Mouse (Mus musculus): Measurements from ENCODE around the gene Gdpd3. TPM values are rescaled to one million over a fixed set of nuclear protein-coding genes. Genes with fewer than 3 reads are reported as not detected.
A peak's percentile ranks its signal among the peaks of the same experiment; 100 is the strongest.
"Not testable (repeated sequence)": the region's sequence is repeated elsewhere in the genome, so short reads cannot be mapped to it uniquely, and the experiment has no call there.

Gene Gdpd3
- total and polyA plus RNA-seq, 3 experiments: 1.3 to 1.6 (median 1.5) TPM

GRCm38 (mm10) chr7:126778147-126778546 is 12.0 kb downstream of the Gdpd3 start:
- DNase-seq (ENCODE audit: extremely low read depth): no peak
- Histone ChIP-seq H3K27ac (ENCODE audit: insufficient read depth, low read depth) (no peak overlapping the region), H3K4me2 (ENCODE audit: insufficient read depth, low read depth, poor library complexity, severe bottlenecking) (peak overlapping the region; percentile 62), H3K4me3 (replicated peaks in 1 of 3; ENCODE audit: low read depth in 2 of 3, low read length in 2 of 3, poor library complexity in 1 of 3) (peak overlapping the region; percentile 70 to 89 (median 77)), H3K9ac (ENCODE audit: insufficient read depth, low read depth) (peak overlapping the region; percentile 100), H3K79me2 (replicated peaks; ENCODE audit: control insufficient read depth, extremely low read depth, insufficient read depth, poor library complexity, severe bottlenecking) (peaks cover 2% of the 10 kb centered on the region; the same call in 1 of the 2 replicates), H3K27me3 (replicated peaks) (no peaks in the 10 kb centered on the region), H3K9me3 (replicated peaks; ENCODE audit: low read length) (peaks cover 5% of the 10 kb centered on the region), H3K36me3 (replicated peaks in 1 of 2; ENCODE audit: control insufficient read depth in 1 of 2, insufficient read depth in 1 of 2, low read length in 1 of 2) (peaks cover 42 to 61% of the 10 kb centered on the region in 2 experiments), H3K4me1 (ENCODE audit: control insufficient read depth in 1 of 2, insufficient read depth in 2 of 2) (peaks cover 14 to 83% of the 10 kb centered on the region in 2 experiments)
- in situ Hi-C loops (cut with MboI; ENCODE audit: low pct_ligation_motif_present, low pct_unique_long_range_greater_than_20kb, low sequenced_read_pairs): no loop called here
- TF ChIP-seq ZNF384 (IDR thresholded peaks at IDR 0.05; ENCODE audit: low read depth, low read length) (no peak), HCFC1 (IDR thresholded peaks at IDR 0.05; ENCODE audit: low read depth, low read length) (no peak), USF1 (IDR thresholded peaks at IDR 0.05; ENCODE audit: low read depth, low read length) (no peak), RAD21 (IDR thresholded peaks at IDR 0.05; ENCODE audit: low read depth, low read length) (no peak), JUN (IDR thresholded peaks at IDR 0.05; ENCODE audit: insufficient read depth, low read depth, low read length) (no peak), ELF1 (IDR thresholded peaks at IDR 0.05; ENCODE audit: low read depth, low read length) (no peak), MAFK (IDR thresholded peaks at IDR 0.05; ENCODE audit: insufficient replicate concordance, low read length) (no peak), POLR2A (IDR thresholded peaks at IDR 0.05; ENCODE audit: low read depth, low read length) (no peak), IRF4 (IDR thresholded peaks at IDR 0.05; ENCODE audit: low read depth, low read length) (no peak), TCF12 (IDR thresholded peaks at IDR 0.05; ENCODE audit: low read depth, low read length) (no peak), RCOR1 (conservative IDR thresholded peaks at IDR 0.05; ENCODE audit: low read depth, low read length) (no peak), CHD2 (IDR thresholded peaks at IDR 0.05; ENCODE audit: low read length) (no peak)
- dilution Hi-C loops (cut with MboI; ENCODE audit: extremely low pct_ligation_motif_present, extremely low pct_unique_long_range_greater_than_20kb, low sequenced_read_pairs): no loop called here

- H3K27me3 ChIP-seq (replicated peaks); DNase-seq (ENCODE audit: extremely low read depth); dilution Hi-C loops (cut with MboI; ENCODE audit: extremely low pct_ligation_motif_present, extremely low pct_unique_long_range_greater_than_20kb, low sequenced_read_pairs); H3K4me2 ChIP-seq (ENCODE audit: insufficient read depth, low read depth, poor library complexity, severe bottlenecking); H3K27ac ChIP-seq (ENCODE audit: insufficient read depth, low read depth); H3K79me2 ChIP-seq (replicated peaks; ENCODE audit: control insufficient read depth, extremely low read depth, insufficient read depth, poor library complexity, severe bottlenecking); H3K9ac ChIP-seq (ENCODE audit: insufficient read depth, low read depth); in situ Hi-C loops (cut with MboI; ENCODE audit: low pct_ligation_motif_present, low pct_unique_long_range_greater_than_20kb, low sequenced_read_pairs); H3K4me3 ChIP-seq (replicated peaks in 1 of 3; ENCODE audit: low read depth in 2 of 3, low read length in 2 of 3, poor library complexity in 1 of 3); H3K9me3 ChIP-seq (replicated peaks; ENCODE audit: low read length): not testable (repeated sequence)
- Histone ChIP-seq H3K4me1 (ENCODE audit: control insufficient read depth in 1 of 2, insufficient read depth in 2 of 2) (peaks cover 14 to 81% of the 10 kb centered on the region in 2 experiments), H3K36me3 (replicated peaks in 1 of 2; ENCODE audit: control insufficient read depth in 1 of 2, insufficient read depth in 1 of 2, low read length in 1 of 2) (peaks cover 51 to 64% of the 10 kb centered on the region in 2 experiments)
These were observed 13.0 kb downstream of the Gdpd3 start for GRCm38 (mm10) chr7:126779101-126779500.

Data from CH12.LX (cell line).